Mouse (Mus musculus) intestine, postnatal 0 days (tissue): ENCODE results near the gene Iglon5. TPM values are rescaled to one million over a fixed set of nuclear protein-coding genes. Genes with fewer than 3 reads are reported as not detected.
A peak's percentile ranks its signal among the peaks of the same experiment; 100 is the strongest.

ENCODE experiments used
- ATAC-seq: fragments of 200-750 bp; cut with Nextera tagmentation; 2 replicates; pipeline ENCODE4 v1.8.0; 2017; ENCODE audit warnings: mild to moderate bottlenecking, moderate TSS enrichment, moderate library complexity
- H3K27ac ChIP-seq: fragments of 300-500 bp; sonication (generic); 2 replicates; pipeline ENCODE4 v1.5.1; 2014; ENCODE audit warnings: mild to moderate bottlenecking, low read depth, low read length, moderate library complexity
- H3K27me3 ChIP-seq: fragments of 300-500 bp; sonication (generic); replicated peaks from 2 replicates; pipeline ENCODE4 v1.6.1; 2014; ENCODE audit warnings: low read length, mixed read lengths; ENCODE audit not compliant: control insufficient read depth, insufficient read depth
- H3K36me3 ChIP-seq: fragments of 300-500 bp; sonication (generic); 2 replicates; pipeline ENCODE4 v1.6.1; 2014; ENCODE audit warnings: mild to moderate bottlenecking, moderate library complexity; ENCODE audit not compliant: control insufficient read depth, insufficient read depth
- H3K4me1 ChIP-seq: fragments of 300-500 bp; sonication (generic); replicated peaks from 2 replicates; pipeline ENCODE4 v1.6.1; 2014; ENCODE audit warnings: antibody characterized with exemption, low read length, mixed read lengths; ENCODE audit not compliant: control insufficient read depth, insufficient read depth
- H3K4me2 ChIP-seq: fragments of 300-500 bp; sonication (generic); replicated peaks from 2 replicates; pipeline ENCODE4 v1.6.1; 2014; ENCODE audit warnings: low read depth, mild to moderate bottlenecking, moderate library complexity
- H3K4me3 ChIP-seq: fragments of 300-500 bp; sonication (generic); 2 replicates; pipeline ENCODE4 v1.5.1; 2014; ENCODE audit warnings: low read depth, low read length
- H3K9ac ChIP-seq: fragments of 300-500 bp; sonication (generic); 2 replicates; pipeline ENCODE4 v1.6.1; 2014; ENCODE audit warnings: mild to moderate bottlenecking, low read depth, low read length
- H3K9me3 ChIP-seq: fragments of 300-500 bp; sonication (generic); 2 replicates; pipeline ENCODE4 v1.6.1; 2016; ENCODE audit warnings: mixed run types; ENCODE audit not compliant: control insufficient read depth
- CTCF ChIP-seq: sonication (generic); IDR thresholded peaks from 2 replicates; pipeline ENCODE4 v1.5.1; 2016; ENCODE audit warnings: low read depth, mild to moderate bottlenecking, control low read depth, antibody characterized with exemption, moderate library complexity
- WGBS: fragments of 180-500 bp; shearing (Covaris S2); extraction: QIAGEN DNeasy Blood & Tissue Kit; methylation state at CpG from one replicate; pipeline ENCODE4 v1.1.7; 2014; 5-methylcytosine and 5-hydroxymethylcytosine counted together
- polyA plus RNA-seq: library from polyadenylated mRNA; unstranded; fragments of >200 nt; fragmentation: Nextera tagmentation; extraction: Ambion mirVana; gene quantifications from 2 replicates; pipeline ENCODE4 v1.2.1, GENCODE M21; 2015

Gene Iglon5
- polyA plus RNA-seq, 1 experiment from 2014 or later, result 0.20 TPM

DNA sequence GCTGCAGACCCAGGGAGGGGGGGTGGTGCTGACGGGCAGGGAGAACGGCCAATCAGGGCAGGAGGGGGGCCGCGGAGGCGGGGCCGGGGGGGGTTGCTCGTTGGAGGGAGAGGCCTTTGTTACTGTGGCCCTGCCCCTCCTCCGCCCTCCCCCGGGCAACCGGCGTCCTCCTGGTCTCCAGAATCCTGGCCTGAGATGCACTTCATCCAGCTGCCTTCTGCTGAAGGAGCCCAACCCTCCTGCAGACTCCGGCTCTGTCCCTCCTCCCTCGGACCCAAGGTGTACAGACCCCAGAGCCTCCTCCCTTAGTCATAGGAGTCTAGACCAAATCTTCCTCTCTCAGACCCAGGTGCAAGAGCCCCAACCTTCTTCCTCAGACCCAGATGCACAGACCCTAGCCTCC is 308 bp upstream of the Iglon5 start:
- Histone ChIP-seq H3K4me2 (peak overlapping the region; percentile 55), H3K9me3 (no peaks in the 10 kb centered on the region), H3K4me1 (no peaks in the 10 kb centered on the region), H3K36me3 (no peaks in the 10 kb centered on the region), H3K4me3 (peak overlapping the region; percentile 33), H3K9ac (no peak overlapping the region), H3K27ac (no peak overlapping the region), H3K27me3 (0 out of 2 replicates have a peak, but pooled peaks cover 12% of the 10 kb centered on the region)
- ATAC-seq, result peak; percentile 36; the same call in 1 of the 2 replicates
- TF ChIP-seq CTCF, result no peak
- 1% methylated on average over 6 of the region's 13 CpGs for WGBS

GRCm38 (mm10) chr7:43488646-43489045 is 1.2 kb downstream of the Iglon5 start:
- H3K4me1 ChIP-seq, result no peaks in the 10 kb centered on the region
- H3K4me2 ChIP-seq, result no peak overlapping the region
- H3K27me3 ChIP-seq, result 0 out of 2 replicates have a peak, but pooled peaks cover 12% of the 10 kb centered on the region
- H3K4me3 ChIP-seq, result no peak overlapping the region
- H3K36me3 ChIP-seq, result no peaks in the 10 kb centered on the region
- WGBS, result 34% methylated on average over 5 of the region's 5 CpGs
- H3K9me3 ChIP-seq, result no peaks in the 10 kb centered on the region
- ATAC-seq, result no peak
- TF ChIP-seq CTCF, result no peak
- no peak overlapping the region for H3K27ac ChIP-seq
- no peak overlapping the region for H3K9ac ChIP-seq

DNA sequence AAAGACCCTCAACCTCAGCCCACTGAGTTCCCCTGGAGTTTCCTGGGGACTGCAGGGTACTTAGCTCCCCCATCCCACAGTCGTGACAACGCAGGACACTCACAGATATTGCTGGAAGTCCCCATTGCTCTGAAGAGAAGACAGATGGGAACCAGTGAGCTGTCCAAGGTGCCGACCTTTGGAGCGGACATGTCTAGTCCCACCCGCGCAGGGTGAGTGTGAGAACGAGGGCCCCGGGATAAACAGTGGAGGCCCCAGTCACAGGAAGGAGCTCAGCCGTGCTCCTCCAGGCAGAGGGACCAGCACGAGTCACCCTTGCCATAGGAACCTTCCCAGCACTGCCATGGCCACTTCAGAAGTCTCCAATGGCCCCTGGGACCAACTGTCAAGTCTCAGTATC is 6.6 kb downstream of the Iglon5 start:
- H3K4me1 ChIP-seq, result no peaks in the 10 kb centered on the region
- H3K4me3 ChIP-seq, result no peak overlapping the region
- no peak for ATAC-seq
- no peak overlapping the region for H3K27ac ChIP-seq
- 0% methylated on average over 10 of the region's 10 CpGs for WGBS
- no peaks in the 10 kb centered on the region for H3K9me3 ChIP-seq
- no peak overlapping the region for H3K4me2 ChIP-seq
- no peaks in the 10 kb centered on the region for H3K27me3 ChIP-seq
- TF ChIP-seq CTCF, result no peak
- no peak overlapping the region for H3K9ac ChIP-seq
- H3K36me3 ChIP-seq, result no peaks in the 10 kb centered on the region

DNA sequence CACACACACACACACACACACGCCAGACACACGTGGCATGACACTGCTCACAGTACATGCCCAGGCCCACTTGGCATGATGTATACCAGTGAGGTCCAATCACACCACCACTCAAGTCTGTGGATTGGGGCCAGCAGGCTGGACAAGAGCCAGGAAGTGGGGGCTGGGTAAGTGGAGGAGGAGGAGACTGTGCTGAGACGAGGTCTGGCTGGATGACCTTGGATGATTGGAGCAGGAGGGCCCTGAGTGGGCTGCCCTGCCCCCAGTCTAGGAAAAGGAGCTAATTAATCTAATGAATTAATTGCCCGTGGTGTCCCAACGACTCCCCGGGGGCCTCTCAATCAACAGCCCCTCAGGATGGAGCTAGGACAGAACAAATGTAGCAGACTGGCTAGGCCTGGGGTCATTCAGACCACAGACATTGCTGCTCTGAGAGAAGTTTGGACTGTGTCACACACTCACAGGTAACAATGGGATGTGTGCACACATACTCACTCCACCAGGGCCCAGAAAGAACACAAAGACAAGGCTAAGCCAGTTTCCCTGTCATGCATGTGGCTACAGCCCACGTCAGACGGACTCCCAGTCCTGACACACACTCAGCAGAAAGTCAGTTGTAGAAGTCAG is 7.7 kb downstream of the Iglon5 start:
- no peak for TF ChIP-seq CTCF

DNA sequence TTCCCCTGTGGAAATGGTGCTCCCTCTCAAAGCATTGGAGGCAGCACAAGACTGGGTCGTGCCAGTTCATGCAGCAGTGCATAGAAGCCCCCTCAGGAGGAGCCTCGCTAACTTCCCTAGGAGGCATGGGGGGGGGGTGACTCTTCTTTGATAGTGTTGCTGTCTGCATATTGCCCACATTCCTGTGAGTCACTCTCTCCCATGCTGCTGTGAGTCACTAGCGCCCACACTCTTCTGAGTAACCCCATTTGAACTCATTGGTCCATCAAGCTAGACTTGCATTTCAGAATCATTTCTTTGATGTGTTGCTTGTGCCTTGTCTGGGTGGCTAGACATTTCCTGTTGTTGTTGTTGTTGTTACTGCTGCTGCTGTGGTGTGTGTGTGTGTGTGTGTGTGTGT is 8.7 kb downstream of the Iglon5 start:
- Histone ChIP-seq H3K27ac (no peak overlapping the region), H3K27me3 (peaks cover 16% of the 10 kb centered on the region), H3K9ac (no peak overlapping the region), H3K36me3 (no peaks in the 10 kb centered on the region), H3K4me1 (no peaks in the 10 kb centered on the region), H3K4me2 (no peak overlapping the region), H3K4me3 (no peak overlapping the region), H3K9me3 (no peaks in the 10 kb centered on the region)
- ATAC-seq, result no peak
- TF ChIP-seq CTCF, result no peak
- WGBS, result 76% methylated on average over 3 of the region's 3 CpGs

More for the DNA sequence above, 7.7 kb downstream of the Iglon5 start:
- Histone ChIP-seq H3K36me3 (no peaks in the 10 kb centered on the region), H3K27me3 (peaks cover 6% of the 10 kb centered on the region), H3K9me3 (no peaks in the 10 kb centered on the region), H3K4me1 (no peaks in the 10 kb centered on the region), H3K4me3 (no peak overlapping the region), H3K9ac (no peak overlapping the region), H3K4me2 (no peak overlapping the region), H3K27ac (no peak overlapping the region)
- 63% methylated on average over 8 of the region's 8 CpGs for WGBS
- ATAC-seq, result no peak

DNA sequence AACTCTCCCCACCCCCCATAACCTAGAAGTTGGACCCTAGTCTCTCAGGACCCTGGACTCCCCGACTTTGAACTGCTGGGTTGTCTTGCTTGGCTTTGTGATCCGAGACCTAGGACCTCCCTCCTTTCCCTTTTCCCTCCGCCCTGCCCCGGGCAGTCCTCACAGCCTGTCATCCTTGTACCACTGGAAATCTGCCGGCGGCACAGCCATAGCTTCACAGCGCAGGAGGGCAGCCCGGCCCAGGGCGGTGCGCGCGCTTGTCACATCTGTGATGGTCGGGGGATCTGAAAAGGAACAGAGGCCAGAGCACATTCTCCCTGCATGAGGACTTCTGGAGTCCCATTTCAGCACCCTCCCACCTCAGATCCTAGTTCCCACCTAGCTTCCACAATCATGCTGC is 13.5 kb downstream of the Iglon5 start:
- WGBS, result 14% methylated on average over 13 of the region's 13 CpGs
- Histone ChIP-seq H3K4me3 (no peak overlapping the region), H3K9me3 (no peaks in the 10 kb centered on the region), H3K36me3 (no peaks in the 10 kb centered on the region), H3K9ac (no peak overlapping the region), H3K27ac (no peak overlapping the region), H3K4me2 (no peak overlapping the region), H3K27me3 (peaks cover 23% of the 10 kb centered on the region), H3K4me1 (no peaks in the 10 kb centered on the region)
- ATAC-seq, result no peak
- TF ChIP-seq CTCF, result no peak
